Mouse (Mus musculus) embryonic facial prominence, embryonic 15.5 days (tissue): ENCODE data around the gene Rnf130. TPM values are rescaled to one million over a fixed set of nuclear protein-coding genes. Genes with fewer than 3 reads are reported as not detected.

Source experiments
- ATAC-seq: fragments of 200-750 bp; cut with Nextera tagmentation; 2 replicates; pipeline ENCODE4 v1.8.0; 2017; ENCODE audit warnings: low read depth, moderate TSS enrichment; ENCODE audit not compliant: insufficient number of reproducible peaks, low FRiP score, low TSS enrichment
- H3K27ac ChIP-seq: fragments of 300-500 bp; sonication (generic); replicated peaks from 2 replicates; pipeline ENCODE4 v1.5.1; 2015; ENCODE audit warnings: mild to moderate bottlenecking, inconsistent platforms
- H3K27me3 ChIP-seq: fragments of 300-500 bp; sonication (generic); 2 replicates; pipeline ENCODE4 v1.6.1; 2015; ENCODE audit warnings: inconsistent platforms
- H3K36me3 ChIP-seq: fragments of 300-500 bp; sonication (generic); 2 replicates; pipeline ENCODE4 v1.6.1; 2015; ENCODE audit warnings: mild to moderate bottlenecking, inconsistent platforms
- H3K4me1 ChIP-seq: fragments of 300-500 bp; sonication (generic); 2 replicates; pipeline ENCODE4 v1.6.1; 2015; ENCODE audit warnings: inconsistent platforms
- H3K4me2 ChIP-seq: fragments of 300-500 bp; sonication (generic); replicated peaks from 2 replicates; pipeline ENCODE4 v1.6.1; 2015; ENCODE audit warnings: mild to moderate bottlenecking, inconsistent platforms
- H3K4me3 ChIP-seq: fragments of 300-500 bp; sonication (generic); replicated peaks from 2 replicates; pipeline ENCODE4 v1.5.1; 2015; ENCODE audit warnings: mild to moderate bottlenecking, inconsistent platforms
- H3K9ac ChIP-seq: fragments of 300-500 bp; sonication (generic); 2 replicates; pipeline ENCODE4 v1.6.1; 2015; ENCODE audit warnings: inconsistent platforms
- H3K9me3 ChIP-seq: fragments of 300-500 bp; sonication (generic); replicated peaks from 2 replicates; pipeline ENCODE4 v1.6.1; 2016; ENCODE audit warnings: inconsistent platforms
- WGBS: fragments of 180-500 bp; shearing (Covaris S2); methylation state at CpG from one replicate; pipeline ENCODE4 v1.1.7; 2015; 5-methylcytosine and 5-hydroxymethylcytosine counted together
- polyA plus RNA-seq: library from polyadenylated mRNA; unstranded; fragments of >200 nt; fragmentation: Nextera tagmentation; extraction: Ambion mirVana; gene quantifications from 2 replicates; pipeline ENCODE4 v1.2.1, GENCODE M21; 2015

Gene Rnf130
- polyA plus RNA-seq, 1 experiment from 2014 or later = 77.2 TPM

- no peak for ATAC-seq
Measured at GRCm38 (mm10) chr11:49994536-49994935, 30.6 kb upstream of the Rnf130 start.

DNA sequence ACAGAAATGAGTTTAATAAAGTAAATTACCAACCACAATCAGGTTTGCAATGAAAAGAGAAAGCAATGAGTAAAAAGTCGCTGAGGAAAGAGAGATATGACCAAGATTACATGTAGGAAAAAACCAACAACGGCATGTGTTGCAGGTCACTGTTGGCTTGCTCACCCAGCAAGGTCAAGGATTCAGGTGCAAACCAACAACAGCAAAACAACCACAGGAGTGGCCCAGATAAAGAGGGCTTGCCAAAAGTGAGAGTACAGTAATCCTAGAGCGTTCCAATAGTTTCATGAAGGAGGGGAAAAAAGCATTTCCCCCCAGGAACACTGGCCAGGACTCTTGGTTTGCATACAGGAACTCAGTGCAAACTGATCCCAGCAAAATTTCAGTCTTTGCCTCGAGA lies 28.7 kb upstream of the Rnf130 start:
- H3K9ac ChIP-seq = no peak overlapping the region
- no peak overlapping the region for H3K27ac ChIP-seq
- H3K27me3 ChIP-seq = no peaks in the 10 kb centered on the region
- H3K4me3 ChIP-seq = no peak overlapping the region
- ATAC-seq = no peak
- 64% methylated on average over 4 of the region's 4 CpGs for WGBS
- H3K4me2 ChIP-seq = no peak overlapping the region
- no peaks in the 10 kb centered on the region for H3K4me1 ChIP-seq
- H3K36me3 ChIP-seq = no peaks in the 10 kb centered on the region
- H3K9me3 ChIP-seq = no peaks in the 10 kb centered on the region

More at GRCm38 (mm10) chr11:49994536-49994935, 30.6 kb upstream of the Rnf130 start:
- WGBS = 75% methylated on average over 2 of the region's 2 CpGs
- Histone ChIP-seq H3K4me2 (no peak overlapping the region), H3K4me1 (no peaks in the 10 kb centered on the region), H3K27me3 (no peaks in the 10 kb centered on the region), H3K9me3 (no peaks in the 10 kb centered on the region), H3K27ac (no peak overlapping the region), H3K9ac (no peak overlapping the region), H3K36me3 (no peaks in the 10 kb centered on the region), H3K4me3 (no peak overlapping the region)

DNA sequence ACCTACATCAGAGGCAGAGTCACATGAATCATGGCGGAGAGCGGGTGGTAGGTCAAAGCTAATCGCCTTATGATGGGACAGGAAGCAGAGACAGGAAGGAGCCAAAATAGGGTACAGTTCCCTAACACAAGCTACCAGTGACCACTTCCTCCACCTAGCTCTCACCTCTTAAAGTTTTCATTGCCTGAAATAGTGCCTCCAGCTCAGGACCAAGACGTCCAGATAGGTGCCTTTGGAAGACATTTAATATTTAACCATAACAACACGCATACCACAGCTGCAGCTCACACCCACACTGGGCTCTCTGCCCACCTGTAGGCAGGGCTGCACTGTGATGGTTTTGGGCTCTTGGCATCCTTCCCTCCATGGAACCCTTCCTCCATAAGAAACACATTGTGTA lies 27.8 kb upstream of the Rnf130 start:
- Histone ChIP-seq H3K4me2 (no peak overlapping the region), H3K9ac (no peak overlapping the region), H3K27ac (no peak overlapping the region), H3K36me3 (no peaks in the 10 kb centered on the region), H3K4me3 (no peak overlapping the region), H3K9me3 (no peaks in the 10 kb centered on the region), H3K4me1 (no peaks in the 10 kb centered on the region), H3K27me3 (no peaks in the 10 kb centered on the region)
- WGBS = 64% methylated on average over 5 of the region's 5 CpGs
- ATAC-seq = no peak

GRCm38 (mm10) chr11:50002853-50003252 lies 22.3 kb upstream of the Rnf130 start:
- ATAC-seq = no peak
- Histone ChIP-seq H3K4me2 (no peak overlapping the region), H3K36me3 (no peaks in the 10 kb centered on the region), H3K9ac (no peak overlapping the region), H3K27ac (no peak overlapping the region), H3K4me1 (no peaks in the 10 kb centered on the region), H3K9me3 (no peaks in the 10 kb centered on the region), H3K27me3 (no peaks in the 10 kb centered on the region), H3K4me3 (no peak overlapping the region)
- 74% methylated on average over 4 of the region's 4 CpGs for WGBS

GRCm38 (mm10) chr11:50007776-50008175 lies 17.4 kb upstream of the Rnf130 start:
- Histone ChIP-seq H3K4me3 (no peak overlapping the region), H3K4me1 (no peaks in the 10 kb centered on the region), H3K36me3 (no peaks in the 10 kb centered on the region), H3K27ac (no peak overlapping the region), H3K9me3 (no peaks in the 10 kb centered on the region), H3K9ac (no peak overlapping the region), H3K27me3 (no peaks in the 10 kb centered on the region), H3K4me2 (no peak overlapping the region)
- ATAC-seq = no peak
- WGBS = 66% methylated on average over 10 of the region's 10 CpGs

DNA sequence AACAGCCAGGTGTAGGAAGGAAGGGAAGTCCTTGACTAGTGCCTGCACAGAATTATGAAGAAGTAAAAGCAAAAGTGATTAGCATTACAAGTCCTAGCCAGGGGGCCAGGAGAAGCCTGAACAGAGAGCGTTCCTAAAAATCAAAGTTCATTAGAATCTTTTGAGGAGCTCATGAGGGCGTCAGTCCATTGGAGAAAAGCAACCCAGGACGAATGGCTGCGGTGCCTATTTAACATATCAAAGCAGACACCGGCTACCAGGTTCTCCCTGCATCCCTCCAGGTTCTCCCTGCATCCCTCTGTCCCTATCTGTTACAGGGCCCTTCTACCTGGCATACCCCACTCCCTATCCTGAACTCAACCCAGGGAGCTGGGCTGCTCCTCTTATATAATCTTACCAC lies 16.9 kb upstream of the Rnf130 start:
- ATAC-seq = no peak
- H3K36me3 ChIP-seq = no peaks in the 10 kb centered on the region
- no peaks in the 10 kb centered on the region for H3K9me3 ChIP-seq
- H3K9ac ChIP-seq = no peak overlapping the region
- no peak overlapping the region for H3K4me2 ChIP-seq
- H3K4me1 ChIP-seq = no peaks in the 10 kb centered on the region
- H3K4me3 ChIP-seq = no peak overlapping the region
- no peak overlapping the region for H3K27ac ChIP-seq
- no peaks in the 10 kb centered on the region for H3K27me3 ChIP-seq
- 33% methylated on average over 5 of the region's 5 CpGs for WGBS

DNA sequence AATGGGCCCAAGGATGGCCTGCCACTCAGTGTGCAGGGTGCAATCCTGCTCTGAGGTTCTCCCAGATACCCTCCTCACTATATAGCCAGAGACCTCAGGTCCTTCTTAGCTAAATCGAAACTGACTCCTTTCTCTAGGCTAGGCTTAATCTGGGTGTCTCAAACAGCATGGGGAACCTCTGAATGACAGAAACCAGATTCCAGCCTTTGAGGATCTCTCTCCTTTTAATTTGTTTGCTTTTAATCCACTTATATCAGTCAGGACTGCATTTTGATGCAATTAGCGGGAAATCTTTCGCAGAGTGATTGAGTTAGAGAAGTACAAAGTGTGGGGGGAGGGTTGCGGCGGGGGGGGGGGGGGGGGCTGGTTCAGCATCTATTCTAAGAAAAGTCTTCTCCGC lies 12.1 kb upstream of the Rnf130 start:
- no peak for ATAC-seq
- Histone ChIP-seq H3K9ac (no peak overlapping the region), H3K4me3 (no peak overlapping the region), H3K9me3 (no peaks in the 10 kb centered on the region), H3K27me3 (no peaks in the 10 kb centered on the region), H3K27ac (no peak overlapping the region), H3K4me1 (no peaks in the 10 kb centered on the region), H3K4me2 (no peak overlapping the region), H3K36me3 (no peaks in the 10 kb centered on the region)
- WGBS = 66% methylated on average over 6 of the region's 6 CpGs

DNA sequence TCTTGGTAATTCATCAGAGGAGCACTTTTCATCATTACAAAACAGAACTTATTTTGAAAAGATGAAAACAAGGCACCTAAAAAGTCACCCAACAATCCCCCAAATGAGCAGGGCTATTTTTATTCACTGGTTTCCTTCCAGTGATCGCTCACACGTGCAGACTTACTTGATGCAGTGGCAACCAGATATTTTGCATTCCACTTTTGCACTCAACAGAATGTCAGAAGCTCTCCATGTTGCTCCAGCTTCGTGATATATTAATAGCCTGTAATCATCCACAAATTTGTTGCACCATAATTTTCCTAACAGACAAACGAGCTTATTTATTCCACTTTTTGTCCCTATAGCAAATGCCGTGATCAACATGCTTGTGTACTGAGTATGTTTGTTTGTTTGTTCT lies 8.6 kb upstream of the Rnf130 start:
- H3K27me3 ChIP-seq = no peaks in the 10 kb centered on the region
- no peak overlapping the region for H3K4me3 ChIP-seq
- H3K9me3 ChIP-seq = no peaks in the 10 kb centered on the region
- no peak overlapping the region for H3K9ac ChIP-seq
- no peak overlapping the region for H3K4me2 ChIP-seq
- 60% methylated on average over 5 of the region's 5 CpGs for WGBS
- H3K36me3 ChIP-seq = no peaks in the 10 kb centered on the region
- H3K4me1 ChIP-seq = no peaks in the 10 kb centered on the region
- ATAC-seq = no peak
- no peak overlapping the region for H3K27ac ChIP-seq

DNA sequence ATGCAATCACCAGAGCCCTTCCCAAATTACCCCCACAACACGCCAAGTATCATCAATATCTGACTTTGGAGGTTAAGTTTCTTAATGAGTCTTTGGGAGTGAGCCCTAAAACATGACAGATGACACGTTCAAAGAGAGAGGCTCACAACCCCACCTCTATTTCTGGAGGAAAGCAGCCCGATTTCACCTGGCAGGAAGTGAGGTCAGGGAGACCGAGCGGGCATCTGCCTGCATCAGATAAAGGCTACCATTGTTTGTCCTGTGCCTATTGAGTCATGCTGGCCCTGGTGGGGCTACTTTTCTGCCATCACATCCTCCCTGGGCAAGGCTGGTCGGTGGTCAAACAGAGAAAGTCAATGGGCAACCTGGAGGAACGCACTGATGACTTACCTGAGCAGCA lies 7.6 kb upstream of the Rnf130 start:
- H3K9me3 ChIP-seq = no peaks in the 10 kb centered on the region
- H3K4me2 ChIP-seq = no peak overlapping the region
- WGBS = 61% methylated on average over 7 of the region's 7 CpGs
- no peak overlapping the region for H3K27ac ChIP-seq
- no peak overlapping the region for H3K9ac ChIP-seq
- H3K36me3 ChIP-seq = no peaks in the 10 kb centered on the region
- no peaks in the 10 kb centered on the region for H3K4me1 ChIP-seq
- H3K27me3 ChIP-seq = no peaks in the 10 kb centered on the region
- no peak overlapping the region for H3K4me3 ChIP-seq
- ATAC-seq = no peak

DNA sequence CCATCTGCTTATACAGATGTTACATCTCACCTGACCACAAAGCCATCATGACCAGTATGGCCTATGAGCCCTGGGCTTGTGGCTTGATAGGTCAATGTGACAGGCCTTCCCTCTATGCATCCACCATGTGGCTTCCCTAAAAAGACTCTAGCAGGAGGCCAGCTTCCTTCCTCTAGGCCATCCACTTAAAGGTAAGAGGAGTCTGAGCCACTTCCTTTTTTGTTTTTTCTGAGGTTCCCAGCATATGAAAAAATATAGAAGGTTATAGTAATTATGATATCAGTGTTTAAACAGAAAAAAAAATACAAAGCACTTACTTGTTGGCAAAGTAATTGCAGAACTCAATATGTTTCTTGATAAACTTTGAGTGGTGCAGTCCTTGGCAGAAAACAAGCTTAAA lies 6.3 kb upstream of the Rnf130 start:
- ATAC-seq = no peak
- Histone ChIP-seq H3K4me1 (no peaks in the 10 kb centered on the region), H3K9me3 (no peaks in the 10 kb centered on the region), H3K4me2 (no peak overlapping the region), H3K27ac (no peak overlapping the region), H3K36me3 (no peaks in the 10 kb centered on the region), H3K4me3 (no peak overlapping the region), H3K27me3 (no peaks in the 10 kb centered on the region), H3K9ac (no peak overlapping the region)

DNA sequence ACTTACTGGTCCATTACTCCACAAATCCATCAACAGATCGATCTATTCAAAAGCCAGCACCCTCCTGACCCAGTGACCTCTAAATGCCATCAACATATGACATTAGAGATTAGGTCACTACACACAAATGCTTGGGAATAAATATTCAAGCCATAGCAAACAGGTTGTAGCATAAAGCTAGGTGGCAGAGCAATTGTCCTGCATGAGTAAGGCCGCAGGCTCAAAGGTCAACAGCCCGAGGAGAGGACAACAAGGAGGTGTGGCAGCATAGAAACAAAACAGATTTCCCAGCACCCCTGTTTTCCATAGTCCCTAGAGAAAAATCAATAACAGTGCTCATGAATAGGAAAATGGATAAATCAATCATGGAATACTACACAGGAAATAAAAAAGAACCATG lies 3.1 kb upstream of the Rnf130 start:
- Histone ChIP-seq H3K4me2 (no peak overlapping the region), H3K27ac (no peak overlapping the region)

GRCm38 (mm10) chr11:50024445-50024832 lies 707 bp upstream of the Rnf130 start:
- peak overlapping the region; percentile 77 for H3K4me3 ChIP-seq
- ATAC-seq = no peak
- H3K9me3 ChIP-seq = no peaks in the 10 kb centered on the region
- H3K27ac ChIP-seq = no peak overlapping the region
- H3K9ac ChIP-seq = no peak overlapping the region; the same call in 1 of the 2 replicates
- 50% methylated on average over 6 of the region's 6 CpGs for WGBS
- H3K36me3 ChIP-seq = no peaks in the 10 kb centered on the region
- no peaks in the 10 kb centered on the region for H3K27me3 ChIP-seq
- peak overlapping the region; percentile 61 for H3K4me2 ChIP-seq
- H3K4me1 ChIP-seq = peaks cover 19% of the 10 kb centered on the region

More for the DNA sequence above, 3.1 kb upstream of the Rnf130 start:
- Histone ChIP-seq H3K4me1 (peaks cover 16% of the 10 kb centered on the region), H3K9me3 (no peaks in the 10 kb centered on the region), H3K9ac (no peak overlapping the region), H3K4me3 (no peak overlapping the region), H3K27me3 (no peaks in the 10 kb centered on the region), H3K36me3 (no peaks in the 10 kb centered on the region)
- ATAC-seq = no peak
- 70% methylated on average over 3 of the region's 3 CpGs for WGBS
